Mouse (Mus musculus) intestine, embryonic 16.5 days (tissue): ENCODE measurements at regions not wholly inside any gene's neighbourhood (a gene's known extent, or its start where the extent isn't known, plus 50 kb on each side); places are given as distances from the start of the nearest gene placed in this dataset.

Source experiments
- ATAC-seq: fragments of 200-750 bp; cut with Nextera tagmentation; 2 replicates; pipeline ENCODE4 v1.8.0; 2017; ENCODE audit warnings: moderate TSS enrichment, moderate library complexity
- H3K27ac ChIP-seq: fragments of 300-500 bp; sonication (generic); 2 replicates; pipeline ENCODE4 v1.5.1; 2014; ENCODE audit warnings: mild to moderate bottlenecking, low read length
- H3K27me3 ChIP-seq: fragments of 300-500 bp; sonication (generic); replicated peaks from 2 replicates; pipeline ENCODE4 v1.6.1; 2014; ENCODE audit warnings: low read length, control low read depth, mixed read lengths; ENCODE audit not compliant: control insufficient read depth, insufficient read depth
- H3K36me3 ChIP-seq: fragments of 300-500 bp; sonication (generic); 2 replicates; pipeline ENCODE4 v1.6.1; 2014; ENCODE audit warnings: low read length, control low read depth; ENCODE audit not compliant: control insufficient read depth, insufficient read depth
- H3K4me1 ChIP-seq: fragments of 300-500 bp; sonication (generic); 2 replicates; pipeline ENCODE4 v1.6.1; 2014; ENCODE audit warnings: low read length, control low read depth, mixed read lengths; ENCODE audit not compliant: control insufficient read depth, insufficient read depth
- H3K4me2 ChIP-seq: fragments of 300-500 bp; sonication (generic); 2 replicates; pipeline ENCODE4 v1.6.1; 2014; ENCODE audit warnings: low read depth, low read length, control low read depth
- H3K4me3 ChIP-seq: fragments of 300-500 bp; sonication (generic); 2 replicates; pipeline ENCODE4 v1.5.1; 2014; ENCODE audit warnings: mild to moderate bottlenecking, low read length
- H3K9ac ChIP-seq: fragments of 300-500 bp; sonication (generic); 2 replicates; pipeline ENCODE4 v1.6.1; 2014; ENCODE audit warnings: low read depth, low read length
- H3K9me3 ChIP-seq: fragments of 300-500 bp; sonication (generic); 2 replicates; pipeline ENCODE4 v1.6.1; 2016; ENCODE audit warnings: low read length, control low read depth; ENCODE audit not compliant: control insufficient read depth
- WGBS: fragments of 180-500 bp; shearing (Covaris S2); extraction: QIAGEN DNeasy Blood & Tissue Kit; methylation state at CpG from one replicate; pipeline ENCODE4 v1.1.7; 2014; 5-methylcytosine and 5-hydroxymethylcytosine counted together

DNA sequence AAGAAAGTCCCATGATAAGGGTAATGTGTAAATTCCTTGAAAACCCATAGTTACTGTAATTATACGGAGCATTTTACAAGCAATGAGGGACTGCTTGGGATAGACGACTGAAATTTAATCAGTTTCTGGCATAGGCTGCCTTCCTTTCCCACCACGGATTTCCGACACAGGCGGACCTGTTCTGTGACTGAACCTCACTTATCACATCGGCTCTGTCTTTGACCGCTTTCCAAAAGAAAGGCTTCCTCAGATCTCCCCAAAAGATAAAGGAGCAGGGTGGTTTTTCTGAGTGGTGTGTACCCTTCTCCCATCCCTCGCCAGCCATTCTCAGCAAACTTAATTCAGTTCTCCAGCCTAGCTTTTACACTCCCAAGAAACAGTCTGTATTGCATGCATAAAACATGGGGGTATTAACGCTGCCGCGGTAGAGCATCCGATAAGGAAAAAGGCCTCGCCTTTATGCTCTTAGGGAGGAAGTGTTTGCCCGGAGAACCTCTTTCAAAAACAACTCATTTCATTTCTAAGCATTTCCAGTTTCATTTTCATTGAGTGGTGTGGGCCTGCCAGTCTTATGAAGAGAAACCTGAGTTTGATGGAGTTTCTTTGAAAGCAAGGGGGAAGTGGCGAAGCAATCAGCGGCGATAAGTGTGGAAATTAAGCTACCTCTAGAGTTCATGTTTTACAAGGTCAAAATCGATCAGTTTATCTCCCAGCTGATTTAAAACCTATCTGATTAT is 435.8 kb upstream of the Adgrl2 start:
- WGBS, result 70% methylated on average over 18 of the region's 18 CpGs
- ATAC-seq, result no peak
- Histone ChIP-seq H3K9ac (no peak overlapping the region), H3K4me2 (no peak overlapping the region), H3K4me1 (no peaks in the 10 kb centered on the region), H3K9me3 (no peaks in the 10 kb centered on the region), H3K27ac (no peak overlapping the region), H3K36me3 (no peaks in the 10 kb centered on the region), H3K4me3 (no peak overlapping the region), H3K27me3 (no peaks in the 10 kb centered on the region)

DNA sequence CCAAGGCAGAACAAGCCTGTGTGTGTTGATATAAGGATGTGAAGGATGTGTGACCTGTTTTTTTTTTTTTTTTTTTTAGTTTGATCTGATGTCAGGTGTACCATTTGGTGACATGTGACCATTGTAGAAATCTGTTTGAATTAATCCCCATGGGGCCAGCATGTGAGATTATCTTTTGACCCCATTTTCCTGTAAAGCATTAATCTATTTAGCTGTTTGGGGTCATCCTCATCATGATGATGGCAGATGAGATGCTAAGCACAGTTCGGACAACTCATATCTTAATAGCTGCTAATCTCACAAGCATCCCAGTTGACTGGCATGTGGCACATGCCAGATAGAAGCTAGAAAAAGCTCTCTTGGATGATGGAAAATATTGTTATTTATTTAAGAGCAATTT is 434.0 kb upstream of the Adgrl2 start:
- no peak overlapping the region for H3K4me3 ChIP-seq
- 88% methylated on average over 1 of the region's 1 CpGs for WGBS
- no peaks in the 10 kb centered on the region for H3K4me1 ChIP-seq
- no peaks in the 10 kb centered on the region for H3K36me3 ChIP-seq
- H3K9ac ChIP-seq, result no peak overlapping the region
- H3K27ac ChIP-seq, result no peak overlapping the region
- ATAC-seq, result no peak
- H3K4me2 ChIP-seq, result no peak overlapping the region
- H3K9me3 ChIP-seq, result no peaks in the 10 kb centered on the region
- H3K27me3 ChIP-seq, result no peaks in the 10 kb centered on the region

DNA sequence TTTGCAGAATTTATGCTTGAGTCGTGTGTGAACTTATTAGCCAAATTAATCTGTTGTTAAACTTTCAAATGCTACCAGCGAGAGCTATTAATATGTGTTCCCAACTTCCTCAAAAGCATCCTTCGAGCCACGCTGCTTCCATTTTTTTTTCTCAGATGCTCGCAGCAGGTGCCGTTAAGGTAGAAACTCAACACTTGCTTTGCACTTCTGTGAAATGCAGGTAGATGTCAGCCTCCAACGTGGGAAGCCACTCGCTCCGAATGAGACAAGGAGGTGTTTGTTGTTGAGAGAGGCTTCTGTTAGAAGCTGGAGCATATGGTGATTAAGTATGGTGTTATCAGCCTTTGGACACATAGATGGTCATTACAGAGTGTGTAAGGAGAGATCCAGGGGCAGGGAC is 433.1 kb upstream of the Adgrl2 start:
- H3K36me3 ChIP-seq, result no peaks in the 10 kb centered on the region
- H3K27me3 ChIP-seq, result no peaks in the 10 kb centered on the region
- ATAC-seq, result no peak
- no peaks in the 10 kb centered on the region for H3K9me3 ChIP-seq
- H3K4me2 ChIP-seq, result no peak overlapping the region
- no peaks in the 10 kb centered on the region for H3K4me1 ChIP-seq
- H3K9ac ChIP-seq, result no peak overlapping the region
- no peak overlapping the region for H3K27ac ChIP-seq
- no peak overlapping the region for H3K4me3 ChIP-seq
- 60% methylated on average over 9 of the region's 9 CpGs for WGBS

DNA sequence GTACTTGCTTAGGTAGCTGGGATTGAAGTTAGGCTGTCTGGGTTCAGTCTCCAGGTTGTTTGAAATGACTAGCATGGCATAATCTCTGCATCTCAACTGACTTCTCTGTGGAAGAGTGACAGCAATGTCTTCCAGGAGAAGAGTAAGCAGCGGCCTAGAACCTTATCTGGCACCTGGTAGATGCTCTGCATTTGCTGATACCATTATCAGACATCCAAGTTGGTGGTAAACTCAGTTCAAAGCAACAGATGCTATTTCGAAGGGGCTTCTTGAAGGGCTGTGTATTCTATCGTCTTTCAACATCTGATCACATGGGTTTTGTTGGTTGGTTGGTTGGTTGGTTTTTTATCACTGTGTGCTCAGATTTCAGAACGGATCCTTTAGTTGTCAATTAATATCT is 424.7 kb upstream of the Adgrl2 start:
- 83% methylated on average over 4 of the region's 4 CpGs for WGBS
- H3K27me3 ChIP-seq, result no peaks in the 10 kb centered on the region
- H3K9me3 ChIP-seq, result no peaks in the 10 kb centered on the region
- H3K36me3 ChIP-seq, result no peaks in the 10 kb centered on the region
- ATAC-seq, result no peak
- no peak overlapping the region for H3K4me3 ChIP-seq
- no peak overlapping the region for H3K27ac ChIP-seq
- H3K9ac ChIP-seq, result no peak overlapping the region
- H3K4me2 ChIP-seq, result no peak overlapping the region
- no peaks in the 10 kb centered on the region for H3K4me1 ChIP-seq

GRCm38 (mm10) chr3:149413114-149413513 is 422.8 kb upstream of the Adgrl2 start:
- 77% methylated on average over 4 of the region's 4 CpGs for WGBS
- Histone ChIP-seq H3K27ac (no peak overlapping the region), H3K4me1 (no peaks in the 10 kb centered on the region), H3K4me3 (no peak overlapping the region), H3K36me3 (no peaks in the 10 kb centered on the region), H3K9ac (no peak overlapping the region), H3K27me3 (no peaks in the 10 kb centered on the region), H3K9me3 (no peaks in the 10 kb centered on the region), H3K4me2 (no peak overlapping the region)
- ATAC-seq, result no peak

GRCm38 (mm10) chr3:149410518-149410917 is 420.2 kb upstream of the Adgrl2 start:
- H3K4me3 ChIP-seq, result no peak overlapping the region
- no peaks in the 10 kb centered on the region for H3K9me3 ChIP-seq
- no peaks in the 10 kb centered on the region for H3K4me1 ChIP-seq
- WGBS, result 87% methylated on average over 2 of the region's 2 CpGs
- no peak for ATAC-seq
- no peak overlapping the region for H3K4me2 ChIP-seq
- no peaks in the 10 kb centered on the region for H3K27me3 ChIP-seq
- no peak overlapping the region for H3K9ac ChIP-seq
- H3K27ac ChIP-seq, result no peak overlapping the region
- H3K36me3 ChIP-seq, result no peaks in the 10 kb centered on the region

DNA sequence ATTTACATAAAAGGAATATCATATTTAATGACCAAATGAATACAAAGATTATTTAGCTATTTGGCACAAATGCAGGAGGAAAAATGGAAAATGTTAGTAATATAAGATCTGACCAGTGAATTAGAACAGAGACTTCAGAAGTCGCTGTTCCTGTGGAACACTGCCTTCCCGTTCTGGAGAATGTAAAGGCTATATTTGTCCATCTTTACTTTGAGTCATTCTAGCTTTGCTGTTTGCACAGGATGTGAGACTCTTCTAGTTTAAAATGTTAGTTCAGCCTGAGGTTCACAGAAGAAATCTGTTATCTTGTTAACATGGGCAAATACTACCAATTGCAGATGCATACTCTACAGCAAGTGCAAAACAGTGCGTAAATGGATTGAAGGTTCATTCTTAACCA is 418.5 kb upstream of the Adgrl2 start:
- ATAC-seq, result no peak
- Histone ChIP-seq H3K27ac (no peak overlapping the region), H3K27me3 (no peaks in the 10 kb centered on the region)

DNA sequence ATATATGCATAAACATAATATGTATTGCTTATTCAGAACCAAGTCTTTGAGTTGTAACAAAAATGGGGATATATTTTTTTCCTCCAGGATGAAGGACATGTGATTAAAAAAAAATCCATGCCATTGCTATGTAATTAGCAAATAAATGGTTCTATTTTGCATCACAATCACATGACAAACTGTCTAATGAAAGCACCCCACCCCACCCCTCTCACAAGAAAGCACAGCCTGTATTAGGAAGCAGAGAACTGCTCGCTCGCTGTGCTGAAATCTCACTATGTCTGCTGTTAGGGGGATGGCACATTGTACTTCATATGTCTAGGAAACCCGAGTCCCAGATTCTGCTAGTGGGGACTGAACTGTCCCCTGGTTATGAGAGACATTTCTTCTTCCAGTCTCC is 415.5 kb upstream of the Adgrl2 start:
- 78% methylated on average over 3 of the region's 3 CpGs for WGBS
- H3K4me2 ChIP-seq, result no peak overlapping the region
- ATAC-seq, result no peak
- no peak overlapping the region for H3K9ac ChIP-seq
- H3K27me3 ChIP-seq, result no peaks in the 10 kb centered on the region
- no peaks in the 10 kb centered on the region for H3K36me3 ChIP-seq
- no peaks in the 10 kb centered on the region for H3K4me1 ChIP-seq
- no peak overlapping the region for H3K4me3 ChIP-seq
- H3K9me3 ChIP-seq, result no peaks in the 10 kb centered on the region
- H3K27ac ChIP-seq, result no peak overlapping the region

More for the DNA sequence above, 418.5 kb upstream of the Adgrl2 start:
- no peak overlapping the region for H3K4me3 ChIP-seq
- no peaks in the 10 kb centered on the region for H3K36me3 ChIP-seq
- 79% methylated on average over 3 of the region's 3 CpGs for WGBS
- no peaks in the 10 kb centered on the region for H3K9me3 ChIP-seq
- H3K4me1 ChIP-seq, result no peaks in the 10 kb centered on the region
- H3K9ac ChIP-seq, result no peak overlapping the region
- no peak overlapping the region for H3K4me2 ChIP-seq

DNA sequence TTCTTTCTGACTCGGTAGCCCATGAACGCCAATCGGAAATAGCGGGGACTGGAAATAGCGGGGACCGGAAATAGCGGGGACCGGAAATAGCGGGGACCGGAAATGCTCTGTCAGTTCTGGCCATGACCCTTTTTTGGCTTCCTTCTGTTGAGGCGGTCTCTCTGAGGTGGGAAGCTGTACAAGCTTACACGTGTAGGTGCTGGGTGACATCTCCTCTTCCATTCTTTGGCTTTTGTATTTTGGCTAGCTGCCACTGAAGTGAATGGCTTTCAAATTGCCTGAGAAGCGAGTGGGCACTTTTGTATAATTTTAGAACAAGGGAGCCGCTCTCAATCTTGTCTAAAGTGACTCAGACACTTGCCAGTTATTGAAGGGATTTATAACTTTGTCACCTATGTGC is 414.3 kb upstream of the Adgrl2 start:
- Histone ChIP-seq H3K9me3 (no peaks in the 10 kb centered on the region), H3K4me3 (no peak overlapping the region), H3K27me3 (no peaks in the 10 kb centered on the region), H3K4me2 (no peak overlapping the region), H3K4me1 (no peaks in the 10 kb centered on the region), H3K9ac (no peak overlapping the region), H3K27ac (no peak overlapping the region), H3K36me3 (no peaks in the 10 kb centered on the region)
- no peak for ATAC-seq
- 93% methylated on average over 14 of the region's 14 CpGs for WGBS

DNA sequence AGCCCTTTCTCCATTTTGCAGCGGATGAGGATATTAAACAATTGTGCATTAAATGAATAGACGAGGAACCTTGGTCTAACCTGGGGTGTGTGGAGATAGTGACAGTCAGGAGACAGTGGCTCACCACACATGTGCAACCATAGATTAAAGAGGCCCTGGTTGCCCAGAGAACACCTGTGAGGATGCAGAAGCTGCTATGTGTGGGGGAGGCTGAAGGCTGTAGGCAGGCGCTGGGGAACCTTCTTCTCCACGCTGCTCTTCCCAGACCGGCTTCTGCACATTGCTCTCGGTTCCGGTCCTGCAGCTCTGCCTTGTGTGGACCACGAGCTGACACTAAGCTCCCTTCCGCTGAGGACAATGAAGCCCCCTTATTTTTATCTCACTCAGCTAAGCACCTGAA is 412.1 kb upstream of the Adgrl2 start:
- H3K27ac ChIP-seq, result no peak overlapping the region
- H3K9me3 ChIP-seq, result no peaks in the 10 kb centered on the region
- H3K4me2 ChIP-seq, result no peak overlapping the region
- no peaks in the 10 kb centered on the region for H3K27me3 ChIP-seq
- no peak overlapping the region for H3K4me3 ChIP-seq
- no peaks in the 10 kb centered on the region for H3K4me1 ChIP-seq
- 70% methylated on average over 9 of the region's 9 CpGs for WGBS
- no peaks in the 10 kb centered on the region for H3K36me3 ChIP-seq
- H3K9ac ChIP-seq, result no peak overlapping the region
- no peak for ATAC-seq
